Mouse (Mus musculus) midbrain, embryonic 11.5 days (tissue): ENCODE results near the gene Pou2f2. TPM values are rescaled to one million over a fixed set of nuclear protein-coding genes. Genes with fewer than 3 reads are reported as not detected.

Experiments
- ATAC-seq: fragments of 200-750 bp; cut with Nextera tagmentation; 2 replicates; pipeline ENCODE4 v1.8.0; 2017; ENCODE audit warnings: moderate TSS enrichment, moderate library complexity; ENCODE audit not compliant: low FRiP score
- DNase-seq: peaks from one replicate; pipeline ENCODE4 v3.0.0; 2015; ENCODE audit warnings: low spot score; ENCODE audit errors: missing footprints
- H3K27ac ChIP-seq: fragments of 300-500 bp; sonication (generic); 2 replicates; pipeline ENCODE4 v1.5.1; 2014; ENCODE audit warnings: low read depth, low read length
- H3K27me3 ChIP-seq: fragments of 300-500 bp; sonication (generic); 2 replicates; pipeline ENCODE4 v1.6.1; 2014; ENCODE audit warnings: mild to moderate bottlenecking, low read length, moderate library complexity, mixed read lengths; ENCODE audit not compliant: control insufficient read depth, insufficient read depth
- H3K36me3 ChIP-seq: fragments of 300-500 bp; sonication (generic); 2 replicates; pipeline ENCODE4 v1.6.1; 2014; ENCODE audit warnings: mild to moderate bottlenecking, low read length, moderate library complexity, mixed read lengths; ENCODE audit not compliant: control insufficient read depth, insufficient read depth
- H3K4me1 ChIP-seq: fragments of 300-500 bp; sonication (generic); 2 replicates; pipeline ENCODE4 v1.6.1; 2014; ENCODE audit warnings: low read length; ENCODE audit not compliant: control insufficient read depth, insufficient read depth
- H3K4me2 ChIP-seq: fragments of 300-500 bp; sonication (generic); 2 replicates; pipeline ENCODE4 v1.6.1; 2014; ENCODE audit warnings: mild to moderate bottlenecking, moderate library complexity
- H3K4me3 ChIP-seq: fragments of 300-500 bp; sonication (generic); 2 replicates; pipeline ENCODE4 v1.5.1; 2014; ENCODE audit warnings: low read depth, low read length
- H3K9ac ChIP-seq: fragments of 300-500 bp; sonication (generic); 2 replicates; pipeline ENCODE4 v1.6.1; 2014; ENCODE audit warnings: low read length
- H3K9me3 ChIP-seq: fragments of 300-500 bp; sonication (generic); 2 replicates; pipeline ENCODE4 v1.6.1; 2016; ENCODE audit warnings: low read length; ENCODE audit not compliant: control insufficient read depth
- WGBS: fragments of 180-500 bp; shearing (Covaris S2); extraction: QIAGEN DNeasy Blood & Tissue Kit; methylation state at CpG from one replicate; pipeline ENCODE4 v1.1.7; 2014; 5-methylcytosine and 5-hydroxymethylcytosine counted together
- polyA plus RNA-seq: library from polyadenylated mRNA; unstranded; fragments of >200 nt; fragmentation: Nextera tagmentation; extraction: Ambion mirVana; gene quantifications from 2 replicates; pipeline ENCODE4 v1.2.1, GENCODE M21; 2014

The Pou2f2 gene
- polyA plus RNA-seq, 1 experiment from 2014 or later, result 26.6 TPM

DNA sequence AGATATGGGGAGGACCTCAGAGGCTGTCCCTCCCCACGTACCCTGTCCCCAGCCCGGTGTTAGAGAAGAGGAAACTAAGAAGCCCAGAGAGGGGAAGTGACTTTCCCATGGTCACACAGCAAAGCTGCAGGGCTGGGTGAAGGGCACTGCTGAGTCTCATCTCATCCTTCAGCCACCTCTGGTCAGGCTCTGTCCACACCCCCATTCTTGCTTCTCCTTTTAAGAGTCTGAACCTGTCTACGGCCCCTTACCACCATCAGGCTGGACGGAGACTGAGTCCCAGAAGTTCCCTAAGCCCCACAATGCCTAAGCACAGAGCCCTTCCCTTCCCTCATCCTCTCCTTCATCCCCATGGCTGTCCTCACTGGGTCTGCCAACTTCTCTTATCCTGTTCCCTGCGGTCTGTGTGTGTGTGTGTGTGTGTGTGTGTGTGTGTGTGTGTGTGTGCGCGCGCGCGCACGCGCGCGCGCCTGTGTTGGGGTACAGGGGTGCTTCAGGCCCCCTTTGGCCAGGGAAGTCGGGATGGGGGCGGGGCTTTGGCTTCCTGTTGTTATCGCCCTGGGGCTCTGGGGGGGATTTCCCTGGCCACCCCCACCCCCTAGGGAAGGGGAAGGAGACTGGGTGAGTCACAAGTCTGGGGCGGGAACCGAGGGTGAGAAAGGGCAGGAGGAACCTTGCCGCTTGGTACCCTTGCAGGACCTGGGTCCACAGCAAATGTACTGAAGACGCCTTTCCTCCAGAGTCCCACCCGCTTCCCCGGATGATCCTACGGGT, 59.3 kb downstream of the Pou2f2 start:
- H3K4me1 ChIP-seq, result no peaks in the 10 kb centered on the region
- H3K4me3 ChIP-seq, result no peak overlapping the region
- H3K9ac ChIP-seq, result no peak overlapping the region
- H3K4me2 ChIP-seq, result no peak overlapping the region
- ATAC-seq, result no peak
- H3K36me3 ChIP-seq, result no peaks in the 10 kb centered on the region
- no peaks in the 10 kb centered on the region for H3K27me3 ChIP-seq
- no peak for DNase-seq
- H3K27ac ChIP-seq, result no peak overlapping the region
- WGBS, result 64% methylated on average over 21 of the region's 25 CpGs
- no peaks in the 10 kb centered on the region for H3K9me3 ChIP-seq

- no peaks in the 10 kb centered on the region for H3K4me1 ChIP-seq
- no peak overlapping the region for H3K4me2 ChIP-seq
- DNase-seq (no peak), ATAC-seq (no peak)
- no peak overlapping the region for H3K9ac ChIP-seq
- WGBS, result 84% methylated on average over 16 of the region's 16 CpGs
- H3K9me3 ChIP-seq, result no peaks in the 10 kb centered on the region
- no peak overlapping the region for H3K27ac ChIP-seq
- no peaks in the 10 kb centered on the region for H3K27me3 ChIP-seq
- H3K36me3 ChIP-seq, result no peaks in the 10 kb centered on the region
- H3K4me3 ChIP-seq, result no peak overlapping the region
Measured at GRCm38 (mm10) chr7:25112956-25113603, 66.4 kb downstream of the Pou2f2 start.

DNA sequence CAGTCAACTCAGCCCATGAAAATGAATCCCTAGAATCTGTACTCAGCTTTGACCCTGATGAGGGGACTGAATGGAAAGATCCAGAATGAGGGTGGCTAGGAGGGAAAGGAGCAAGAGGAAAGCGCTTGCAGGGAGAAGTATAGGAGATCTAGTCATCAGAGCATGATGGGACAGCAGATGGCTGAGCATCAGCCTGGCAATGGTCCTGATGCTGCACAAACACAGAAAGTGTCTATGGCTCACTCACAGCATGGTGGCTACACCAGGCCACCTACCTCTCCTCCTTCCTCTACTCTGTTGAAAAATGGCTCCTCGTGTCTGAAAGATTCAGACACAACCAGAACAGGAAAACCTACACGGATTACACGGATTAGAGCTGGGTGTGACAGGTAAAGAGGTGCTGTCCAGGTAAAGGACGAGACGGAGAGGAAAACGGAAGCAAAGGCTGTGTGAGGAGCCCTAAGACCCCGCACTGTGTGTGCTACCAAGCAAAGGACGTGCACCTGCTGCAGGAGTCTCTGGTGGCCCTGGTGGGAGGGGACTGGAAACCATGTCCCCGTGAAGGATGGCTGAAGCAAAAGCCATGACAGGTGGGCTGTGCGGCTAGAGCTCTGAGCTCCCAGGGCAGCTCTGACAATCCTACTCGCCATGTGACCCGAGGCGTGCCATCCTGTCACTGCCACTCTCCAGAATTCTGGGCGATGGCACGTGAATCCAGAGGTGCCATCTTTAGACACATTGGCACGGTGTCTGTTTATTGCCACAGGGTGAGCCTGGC, 67.2 kb downstream of the Pou2f2 start:
- H3K27ac ChIP-seq, result no peak overlapping the region
- DNase-seq, result no peak
- no peak overlapping the region for H3K4me2 ChIP-seq
- ATAC-seq, result no peak
- H3K4me1 ChIP-seq, result no peaks in the 10 kb centered on the region
- H3K36me3 ChIP-seq, result no peaks in the 10 kb centered on the region
- WGBS, result 88% methylated on average over 17 of the region's 17 CpGs
- no peaks in the 10 kb centered on the region for H3K27me3 ChIP-seq
- H3K9me3 ChIP-seq, result no peaks in the 10 kb centered on the region
- H3K9ac ChIP-seq, result no peak overlapping the region
- H3K4me3 ChIP-seq, result no peak overlapping the region

DNA sequence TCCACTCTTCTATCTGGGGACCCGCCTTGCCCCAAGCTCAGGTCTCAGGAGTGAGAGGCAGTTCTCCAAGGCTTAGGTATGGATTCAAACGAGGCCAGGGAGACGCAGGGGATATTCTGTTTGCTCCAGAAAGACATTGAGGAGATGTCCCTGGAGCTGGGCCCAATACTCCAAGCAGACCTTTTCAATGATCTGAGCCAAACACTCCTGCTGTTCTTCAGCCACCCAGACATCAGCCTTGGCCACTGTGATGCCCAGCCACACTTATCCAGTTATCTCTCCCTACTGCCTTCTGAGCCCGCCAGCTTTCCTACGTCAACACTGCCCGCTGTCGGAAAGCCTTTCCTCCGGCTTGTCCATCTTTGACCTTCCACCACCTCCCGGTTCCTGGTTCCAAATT, 69.2 kb downstream of the Pou2f2 start:
- no peak overlapping the region for H3K27ac ChIP-seq
- H3K9ac ChIP-seq, result no peak overlapping the region
- H3K4me1 ChIP-seq, result no peaks in the 10 kb centered on the region
- H3K4me2 ChIP-seq, result no peak overlapping the region
- H3K27me3 ChIP-seq, result no peaks in the 10 kb centered on the region
- no peak for ATAC-seq
- H3K4me3 ChIP-seq, result no peak overlapping the region
- H3K9me3 ChIP-seq, result no peaks in the 10 kb centered on the region
- 89% methylated on average over 9 of the region's 9 CpGs for WGBS
- H3K36me3 ChIP-seq, result no peaks in the 10 kb centered on the region
- DNase-seq, result no peak

DNA sequence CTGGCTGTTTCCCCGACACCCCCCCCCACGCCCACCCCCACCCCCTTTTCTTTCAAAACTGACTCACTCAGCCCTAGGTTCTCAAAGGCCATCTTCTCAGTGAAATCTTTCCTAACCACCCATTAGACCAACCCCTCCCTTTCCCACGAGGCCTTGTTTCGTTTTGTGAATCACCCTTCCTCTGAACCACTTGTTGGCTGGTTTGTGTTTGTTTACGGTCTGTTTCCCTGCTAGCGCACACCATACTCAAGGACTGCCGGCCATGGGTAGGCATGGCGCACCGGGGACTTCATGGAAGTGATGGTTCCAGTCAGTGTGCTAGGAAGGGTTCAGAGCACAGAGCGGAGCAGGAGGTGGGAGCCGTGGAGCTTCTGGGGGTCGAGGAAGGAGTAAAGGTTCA, 70.2 kb downstream of the Pou2f2 start:
- DNase-seq (no peak), ATAC-seq (no peak)
- 82% methylated on average over 12 of the region's 12 CpGs for WGBS
- no peak overlapping the region for H3K27ac ChIP-seq
- H3K4me1 ChIP-seq, result no peaks in the 10 kb centered on the region
- H3K4me3 ChIP-seq, result no peak overlapping the region
- H3K27me3 ChIP-seq, result no peaks in the 10 kb centered on the region
- no peak overlapping the region for H3K9ac ChIP-seq
- no peaks in the 10 kb centered on the region for H3K9me3 ChIP-seq
- H3K4me2 ChIP-seq, result no peak overlapping the region
- H3K36me3 ChIP-seq, result no peaks in the 10 kb centered on the region

- DNase-seq, result no peak
- H3K4me1 ChIP-seq, result no peaks in the 10 kb centered on the region
- H3K27ac ChIP-seq, result no peak overlapping the region
- no peaks in the 10 kb centered on the region for H3K27me3 ChIP-seq
- H3K4me3 ChIP-seq, result no peak overlapping the region
- no peak overlapping the region for H3K4me2 ChIP-seq
- 50% methylated on average over 17 of the region's 17 CpGs for WGBS
- no peaks in the 10 kb centered on the region for H3K9me3 ChIP-seq
- ATAC-seq, result no peak
- H3K36me3 ChIP-seq, result no peaks in the 10 kb centered on the region
- no peak overlapping the region for H3K9ac ChIP-seq
Measured at GRCm38 (mm10) chr7:25106790-25107502, 72.6 kb downstream of the Pou2f2 start.

GRCm38 (mm10) chr7:25105411-25106160, 73.9 kb downstream of the Pou2f2 start:
- H3K4me3 ChIP-seq, result no peak overlapping the region
- no peak overlapping the region for H3K27ac ChIP-seq
- H3K4me2 ChIP-seq, result no peak overlapping the region
- H3K9me3 ChIP-seq, result no peaks in the 10 kb centered on the region
- H3K27me3 ChIP-seq, result no peaks in the 10 kb centered on the region
- H3K4me1 ChIP-seq, result no peaks in the 10 kb centered on the region
- 25% methylated on average over 17 of the region's 17 CpGs for WGBS
- no peak overlapping the region for H3K9ac ChIP-seq
- H3K36me3 ChIP-seq, result no peaks in the 10 kb centered on the region
- DNase-seq, result peak; percentile 98
- peak; percentile 71 for ATAC-seq

DNA sequence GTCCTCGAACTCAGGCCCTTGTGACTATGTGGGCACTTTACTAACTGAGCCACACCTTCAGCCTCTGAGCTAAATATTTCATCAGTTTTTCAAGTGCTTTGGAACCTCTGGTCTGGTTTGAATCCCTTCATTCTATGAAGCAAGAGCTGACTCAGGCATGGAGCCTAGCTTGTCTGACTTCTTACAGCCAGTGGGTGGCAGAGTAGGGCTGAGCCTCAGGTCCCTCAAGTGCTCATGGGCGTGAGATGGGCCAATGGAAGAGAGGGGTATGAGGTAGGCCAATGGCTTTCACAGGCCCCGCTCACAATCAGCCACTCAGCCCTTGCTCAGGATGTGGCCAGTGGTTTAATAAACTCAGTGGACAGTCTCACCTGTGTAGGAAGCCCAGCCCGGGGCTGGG, 79.9 kb downstream of the Pou2f2 start:
- 56% methylated on average over 4 of the region's 4 CpGs for WGBS
- ATAC-seq, result peak; percentile 38; the same call in 1 of the 2 replicates

More for the DNA sequence above, 79.9 kb downstream of the Pou2f2 start:
- H3K4me1 ChIP-seq, result no peaks in the 10 kb centered on the region
- H3K27ac ChIP-seq, result no peak overlapping the region
- H3K9ac ChIP-seq, result no peak overlapping the region
- H3K4me2 ChIP-seq, result no peak overlapping the region
- H3K27me3 ChIP-seq, result no peaks in the 10 kb centered on the region
- DNase-seq, result no peak
- no peaks in the 10 kb centered on the region for H3K36me3 ChIP-seq
- H3K4me3 ChIP-seq, result no peak overlapping the region
- no peaks in the 10 kb centered on the region for H3K9me3 ChIP-seq
